Mouse (Mus musculus): ENCODE data around the gene Pfdn6.
"Not testable (repeated sequence)": the region's sequence is repeated elsewhere in the genome, so short reads cannot be mapped to it uniquely, and the experiment has no call there.

Gene Pfdn6

DNA sequence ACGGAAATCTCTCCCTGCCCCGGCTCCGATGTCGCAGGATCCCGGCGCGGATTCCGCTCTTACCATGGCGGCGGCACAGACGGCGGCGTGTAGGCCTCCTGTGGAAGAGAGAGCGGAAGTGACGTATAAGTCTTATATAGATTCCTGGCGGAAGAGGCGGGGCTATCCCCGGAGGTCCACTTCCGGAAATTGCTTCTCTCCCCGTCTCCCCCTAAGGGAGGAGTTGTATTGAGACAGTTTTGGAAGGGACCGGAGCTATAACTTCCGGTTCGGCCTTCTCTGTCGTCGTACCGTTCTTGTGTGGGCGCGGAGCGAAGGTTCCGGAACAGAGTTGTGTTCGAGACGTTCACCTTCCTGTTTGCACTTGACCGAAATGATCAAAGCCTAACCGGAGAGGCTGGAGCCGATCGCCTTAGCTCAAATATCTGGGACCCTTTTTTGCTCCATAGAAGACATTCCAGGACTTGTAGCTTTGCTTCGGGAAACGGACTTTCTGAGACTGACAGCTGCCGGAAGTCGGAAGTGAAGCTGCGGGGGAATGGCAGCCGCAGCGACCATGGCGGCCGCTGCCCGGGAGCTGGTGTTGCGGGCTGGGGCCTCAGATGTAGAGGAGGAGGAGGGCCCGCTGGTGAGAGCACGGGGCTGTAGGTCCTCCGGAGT lies 15.5 kb upstream of the Pfdn6 start, which contains the start of the genes Vps52 and Rps18:
Gene Vps52 (plus strand): TSS at position 258 of the 660 bp plus-strand sequence.
Gene Rps18 (minus strand): TSS at position 447 of the 660 bp plus-strand sequence.
- in situ Hi-C loops (cut with MboI) = no loop called here

DNA sequence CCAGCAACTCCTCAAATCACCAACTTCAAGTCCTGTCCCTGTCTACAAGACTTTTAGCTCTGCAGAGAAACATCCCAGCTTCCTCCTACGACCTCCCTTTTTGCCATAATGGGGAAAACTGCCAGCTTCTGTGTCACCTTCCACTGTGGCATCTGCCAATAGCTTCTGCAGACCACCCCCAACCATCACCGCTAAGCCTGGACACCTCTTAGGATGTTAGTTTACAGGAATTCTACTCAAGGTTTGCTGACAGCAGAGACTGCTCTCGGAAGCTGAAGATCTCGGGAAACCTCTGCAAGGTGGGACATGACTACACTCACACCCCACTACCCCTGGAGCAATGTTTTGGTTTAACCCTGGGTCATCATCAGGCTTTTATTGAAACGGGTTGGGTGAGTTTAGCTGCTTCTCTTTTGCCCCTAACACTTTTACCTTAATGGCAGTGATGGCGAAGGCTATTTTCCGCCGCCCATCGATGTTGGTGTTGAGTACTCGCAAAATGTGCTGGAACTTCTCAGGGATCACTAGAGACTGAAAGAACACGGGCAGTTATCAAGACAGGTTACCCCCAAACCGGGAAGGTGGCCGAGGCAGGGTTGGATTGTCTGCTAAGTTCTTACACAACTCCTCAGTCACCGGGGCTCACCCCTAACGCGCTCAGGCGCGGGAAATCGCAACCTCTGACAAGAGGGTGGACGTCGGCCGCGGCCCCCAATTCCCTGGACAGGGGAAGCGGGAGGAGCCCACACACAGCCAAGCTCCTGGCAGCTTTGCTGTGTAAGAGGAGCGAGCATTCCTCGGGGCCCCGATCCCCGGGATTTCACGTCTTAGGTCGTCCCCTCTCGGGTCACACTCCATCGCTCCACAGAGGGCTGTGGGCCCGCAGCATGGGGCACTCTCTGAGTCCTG lies 14.8 kb upstream of the Pfdn6 start:
- in situ Hi-C loops (cut with MboI) = no loop called here

DNA sequence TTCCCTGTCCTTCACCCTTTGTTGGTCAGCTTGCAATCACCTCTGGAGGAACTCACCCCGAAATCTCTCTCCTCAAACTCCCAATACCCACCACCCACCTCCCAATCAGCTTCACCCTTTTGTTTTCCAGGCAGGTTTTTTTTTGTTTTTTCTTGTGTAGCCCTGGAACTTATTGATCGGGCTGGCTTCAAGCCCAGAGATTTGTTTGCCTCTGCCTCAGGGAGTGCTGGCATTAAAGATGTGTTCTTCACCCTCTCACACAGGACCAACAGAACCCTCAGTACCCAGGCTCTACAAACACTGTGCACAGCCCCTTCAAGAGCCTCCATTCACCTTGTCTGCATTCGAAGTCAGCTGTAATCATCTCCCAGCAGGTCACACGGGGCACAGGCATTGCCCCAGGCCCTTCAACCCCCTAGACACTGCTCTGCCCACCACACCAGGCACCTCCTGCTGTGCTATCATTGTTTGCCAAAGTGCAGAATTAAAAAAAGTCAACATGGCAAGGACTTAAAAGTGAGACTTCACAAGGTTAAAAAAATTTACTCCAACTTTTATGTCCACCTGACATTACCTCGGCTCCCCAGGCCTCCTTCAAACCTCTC lies 13.9 kb upstream of the Pfdn6 start:
- in situ Hi-C loops (cut with MboI) = no loop called here

DNA sequence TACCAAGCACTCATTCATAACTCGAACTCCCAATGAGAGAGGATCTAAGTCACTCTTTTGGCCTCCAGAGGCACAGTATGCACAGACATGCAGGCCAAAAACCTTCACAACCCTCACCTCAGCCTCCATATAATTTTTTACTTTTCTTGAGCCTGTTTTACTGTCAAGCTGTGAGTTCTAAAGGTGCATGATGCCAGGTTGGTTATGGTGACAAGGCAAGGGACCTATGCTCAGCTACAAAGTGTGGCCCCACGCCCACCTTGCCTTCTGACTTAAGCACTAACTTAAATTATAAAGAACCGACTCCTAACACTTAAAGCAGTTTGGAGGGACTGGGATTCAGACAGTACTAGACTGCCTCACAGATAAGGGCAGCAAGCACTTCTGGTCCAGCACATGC lies 13.2 kb upstream of the Pfdn6 start:
- in situ Hi-C loops (cut with MboI) = no loop called here

DNA sequence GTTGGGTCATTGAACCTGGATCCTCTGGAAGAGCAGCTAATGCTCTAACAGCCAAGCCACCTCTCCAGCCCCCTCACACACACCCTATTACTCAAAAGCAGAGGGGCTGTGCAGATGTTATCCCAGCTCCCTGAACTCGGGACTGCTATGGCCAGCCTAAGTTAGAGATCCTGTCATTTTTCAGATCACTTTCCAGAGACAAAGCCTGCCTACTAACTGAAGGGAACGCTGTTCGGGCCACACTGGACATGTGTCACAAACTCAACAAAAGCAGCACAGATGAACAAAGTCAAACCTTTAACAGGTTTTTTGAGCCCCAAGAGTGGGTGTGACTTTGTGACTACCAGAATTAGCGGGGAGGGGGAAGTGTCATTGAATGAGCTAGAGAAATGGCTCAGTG lies 12.7 kb upstream of the Pfdn6 start:
- in situ Hi-C loops (cut with MboI) = no loop called here

DNA sequence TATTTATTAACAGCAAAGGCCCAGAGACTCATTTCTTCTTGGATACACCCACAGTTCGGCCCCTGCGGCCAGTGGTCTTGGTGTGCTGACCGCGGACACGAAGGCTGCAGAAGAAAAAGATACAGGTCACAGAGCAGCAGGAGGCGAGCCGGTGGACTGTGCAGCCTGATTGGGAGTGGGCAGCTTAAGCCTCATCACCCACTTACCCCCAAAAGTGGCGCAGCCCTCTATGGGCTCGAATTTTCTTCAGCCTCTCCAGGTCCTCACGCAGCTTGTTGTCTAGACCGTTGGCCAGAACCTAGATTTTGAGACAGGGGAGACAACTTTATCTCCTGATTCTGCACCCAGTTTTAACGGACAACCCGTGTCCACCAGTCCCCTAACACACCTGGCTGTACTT lies 11.9 kb upstream of the Pfdn6 start:
- in situ Hi-C loops (cut with MboI) = not testable (repeated sequence)

DNA sequence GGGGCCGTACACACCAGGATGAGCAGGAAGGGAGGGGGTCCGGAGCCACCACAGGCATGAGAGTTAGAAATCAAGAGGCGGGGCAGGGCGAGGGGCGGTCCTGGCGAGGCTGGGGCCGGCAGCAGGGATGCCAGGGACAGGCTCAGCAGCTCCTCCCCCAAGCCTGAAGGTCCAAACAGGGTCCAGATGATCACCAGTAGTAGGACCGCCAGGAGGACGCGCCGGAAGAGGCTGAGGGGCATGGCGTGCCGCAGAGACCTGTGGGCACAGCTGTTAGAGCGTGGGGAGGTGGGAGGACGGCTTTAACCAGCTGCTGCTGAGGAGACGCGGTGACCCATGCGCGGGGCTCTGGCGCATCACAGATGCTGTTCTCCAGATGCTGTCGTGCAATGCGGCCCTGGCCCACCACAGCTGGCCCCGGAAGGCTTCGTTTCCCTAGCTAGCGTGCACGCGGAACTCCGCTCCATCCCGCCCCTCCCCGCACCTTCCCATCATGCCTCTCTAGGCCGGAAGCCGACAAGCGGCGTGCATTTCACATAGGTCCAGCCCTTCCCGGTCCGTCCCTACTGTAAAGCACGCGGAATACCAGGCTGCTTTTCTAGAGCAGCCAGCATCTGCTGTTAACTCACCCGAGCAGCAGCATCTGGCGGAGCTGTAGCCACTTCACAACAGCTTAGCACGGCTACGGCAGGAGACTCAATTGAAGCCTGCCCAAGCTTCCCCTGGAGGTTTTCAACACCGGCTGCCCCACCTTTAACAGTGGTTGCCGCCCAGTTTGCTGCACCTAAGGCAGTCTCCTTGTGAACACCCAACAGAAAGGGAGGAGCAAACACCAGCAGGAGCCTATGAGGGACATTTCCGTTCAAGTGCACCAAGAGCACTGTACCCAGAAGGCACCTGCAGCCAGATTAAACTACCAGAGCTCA lies 11.1 kb upstream of the Pfdn6 start, which contains the start of gene B3galt4:
Gene B3galt4 (minus strand): TSS at position 468 of the 926 bp plus-strand sequence.
- in situ Hi-C loops (cut with MboI) = no loop called here

DNA sequence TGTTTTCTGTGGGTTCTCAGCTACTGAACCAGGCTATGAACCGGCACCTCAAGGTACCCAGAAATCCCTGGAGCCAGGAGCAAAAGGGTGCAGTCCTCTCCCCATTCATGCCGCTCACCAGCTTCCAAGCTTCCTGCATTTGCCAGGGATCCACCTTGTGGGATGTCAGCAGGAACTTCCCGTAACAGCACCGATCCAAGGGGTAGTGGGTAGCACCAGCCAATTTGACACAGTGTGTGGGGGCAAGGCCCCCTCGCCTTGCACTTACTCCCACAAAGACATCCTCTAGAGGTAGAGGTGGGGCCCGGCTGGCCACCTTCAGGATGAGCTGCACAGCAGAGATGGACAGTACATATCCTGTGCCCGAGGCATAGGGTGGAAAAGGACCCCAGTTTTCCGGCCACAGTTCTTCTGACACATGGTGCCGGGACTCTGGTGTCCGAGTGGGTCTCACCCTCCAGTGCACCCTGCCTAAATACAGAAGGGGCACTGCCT lies 10.0 kb upstream of the Pfdn6 start:
- in situ Hi-C loops (cut with MboI) = no loop called here

DNA sequence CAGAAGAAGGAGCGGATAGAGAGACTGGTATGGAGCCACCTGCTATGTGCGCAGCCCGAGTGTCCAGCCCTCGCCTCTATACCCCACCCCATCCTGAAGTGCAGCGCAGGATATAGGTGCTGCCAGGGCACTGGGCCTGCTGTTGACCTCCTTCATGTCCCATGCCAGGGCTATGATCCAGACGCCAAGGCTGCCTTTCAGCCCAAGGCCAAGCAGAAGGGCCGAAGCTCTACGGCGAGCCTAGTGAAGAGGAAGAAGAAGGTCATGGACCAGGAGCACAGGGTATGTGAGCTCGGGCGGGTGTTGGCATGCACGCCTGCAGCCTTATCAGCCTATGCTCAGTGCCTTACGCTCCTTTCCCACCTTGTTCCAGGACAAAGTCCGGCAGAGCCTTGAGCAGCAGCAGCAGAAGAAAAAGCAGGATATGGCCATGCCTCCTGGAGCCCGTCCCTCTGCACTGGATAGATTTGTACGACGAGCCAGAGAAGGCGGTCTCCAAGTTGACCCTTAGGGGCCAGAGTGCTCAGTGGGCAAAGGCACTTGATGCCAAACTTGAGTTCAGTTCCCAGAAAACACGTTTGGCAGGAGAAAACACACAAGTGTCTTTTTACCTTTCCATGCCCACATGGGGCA lies 8.9 kb upstream of the Pfdn6 start:
- in situ Hi-C loops (cut with MboI) = no loop called here

DNA sequence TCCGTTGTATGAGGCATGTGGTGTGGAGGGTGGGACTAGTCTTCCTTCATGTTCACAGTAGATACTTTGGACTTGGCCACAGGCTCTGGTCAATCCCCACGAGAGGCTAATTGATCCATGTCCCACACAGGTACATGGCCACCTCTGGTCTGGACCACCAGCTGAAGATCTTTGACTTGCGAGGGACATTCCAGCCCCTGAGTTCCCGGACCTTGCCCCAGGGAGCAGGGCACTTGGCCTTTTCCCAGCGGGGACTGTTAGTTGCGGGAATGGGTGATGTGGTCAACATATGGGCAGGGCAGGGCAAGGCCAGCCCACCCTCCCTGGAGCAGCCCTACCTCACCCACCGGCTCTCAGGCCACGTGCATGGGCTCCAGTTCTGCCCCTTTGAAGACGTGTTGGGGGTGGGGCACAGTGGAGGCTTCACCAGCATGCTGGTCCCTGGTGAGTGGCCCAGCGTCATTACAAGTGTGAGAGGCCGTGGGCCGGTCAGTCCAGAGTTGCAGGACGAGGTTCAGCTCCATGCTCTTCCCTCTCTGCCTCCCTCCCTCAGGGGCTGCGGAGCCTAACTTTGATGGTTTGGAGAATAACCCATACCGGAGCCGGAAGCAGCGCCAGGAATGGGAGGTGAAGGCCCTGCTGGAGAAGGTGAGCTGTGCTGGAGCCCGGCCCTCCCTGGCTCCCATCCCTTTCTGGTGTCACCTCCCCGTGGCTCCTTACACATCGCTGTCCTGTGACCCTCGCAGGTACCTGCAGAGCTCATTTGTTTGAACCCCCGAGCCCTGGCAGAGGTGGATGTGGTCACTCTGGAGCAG lies 8.2 kb upstream of the Pfdn6 start:
- in situ Hi-C loops (cut with MboI) = no loop called here

DNA sequence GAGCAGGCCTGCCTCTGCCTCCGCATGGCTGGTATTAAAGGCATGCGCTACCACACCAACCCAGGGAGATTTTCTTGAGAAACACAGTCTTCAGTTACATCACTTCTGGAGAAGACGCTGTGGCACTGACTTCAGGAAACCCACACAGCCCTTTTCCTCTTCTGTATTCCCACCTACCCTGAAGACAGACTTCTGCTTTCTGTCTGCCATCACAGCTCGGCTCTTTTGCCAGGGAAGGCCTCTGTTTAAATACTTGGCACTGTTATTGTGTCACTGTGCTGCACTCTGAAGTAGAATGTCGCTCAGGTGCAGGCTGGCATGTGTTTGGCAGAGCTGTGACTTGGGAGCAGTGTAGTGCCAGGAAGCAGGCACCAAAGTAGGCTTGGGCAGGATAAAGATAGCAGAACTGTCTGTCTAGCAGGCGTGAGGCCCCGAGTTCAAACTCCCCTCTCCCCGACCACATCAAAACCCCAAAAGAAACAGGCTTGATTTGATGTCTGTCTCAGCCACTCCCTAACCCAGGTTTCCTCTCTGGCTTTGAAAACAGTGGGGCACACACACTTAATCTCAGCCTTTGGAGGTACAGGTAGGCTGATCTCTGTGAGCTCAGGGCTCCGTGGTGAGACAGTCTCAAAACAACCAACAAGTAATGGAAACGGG lies 7.4 kb upstream of the Pfdn6 start:
- in situ Hi-C loops (cut with MboI) = no loop called here

DNA sequence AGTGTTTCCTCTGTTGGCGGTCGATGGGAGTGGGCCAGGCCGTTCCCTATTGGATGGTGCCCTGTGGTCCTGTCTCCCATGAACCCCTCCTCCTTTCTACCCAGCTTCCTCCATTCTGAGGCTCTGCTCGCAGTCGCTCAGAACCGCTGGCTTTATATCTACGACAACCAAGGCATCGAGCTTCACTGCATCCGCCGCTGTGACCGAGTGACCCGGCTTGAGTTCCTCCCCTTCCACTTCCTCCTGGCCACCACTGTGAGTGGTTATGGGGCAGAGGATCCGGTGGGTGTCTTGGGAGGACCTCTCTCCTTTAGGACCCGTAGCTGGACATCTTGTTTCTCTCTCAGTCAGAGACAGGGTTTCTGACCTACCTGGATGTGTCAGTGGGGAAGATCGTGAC lies 3.3 kb upstream of the Pfdn6 start:
- in situ Hi-C loops (cut with MboI) = no loop called here

DNA sequence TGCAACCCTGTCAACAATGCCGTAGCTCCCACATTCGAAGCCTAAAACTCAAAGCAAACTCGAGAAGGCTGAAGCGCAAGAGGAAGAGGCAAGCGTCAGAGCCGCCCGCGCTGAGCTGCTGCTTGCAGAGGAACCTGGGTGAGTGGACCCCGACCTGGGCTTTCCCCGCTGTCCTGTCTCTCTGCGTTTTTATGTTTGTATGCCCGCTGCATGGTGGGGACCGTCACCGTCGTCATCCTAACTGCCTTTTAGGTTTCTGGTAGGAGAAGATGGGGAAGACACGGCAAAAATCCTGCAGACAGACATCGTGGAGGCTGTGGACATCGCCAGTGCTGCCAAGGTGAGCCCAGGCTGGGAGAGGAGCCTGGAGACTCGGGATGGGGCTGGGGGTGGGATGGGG lies 1.2 kb upstream of the Pfdn6 start:
- in situ Hi-C loops (cut with MboI) = no loop called here

DNA sequence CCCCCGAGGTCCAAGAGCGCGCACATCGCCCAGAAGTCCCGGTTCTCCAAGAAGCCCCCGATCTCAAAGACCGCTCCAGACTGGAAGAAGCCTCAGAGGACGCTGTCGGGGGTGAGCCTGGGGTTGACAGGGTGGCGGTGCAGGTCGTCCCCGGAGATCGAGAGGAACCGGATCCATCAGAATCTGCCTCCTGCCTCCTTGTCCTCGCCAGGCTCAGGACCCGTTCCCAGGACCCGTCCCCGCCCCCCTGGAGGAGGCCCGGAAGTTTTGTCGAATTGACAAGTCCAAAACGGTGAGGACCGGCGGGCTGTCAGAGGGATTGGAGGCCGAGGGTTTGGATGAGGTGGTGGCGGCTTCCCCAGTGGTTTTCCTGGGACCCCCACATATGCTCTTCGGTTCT lies 838 bp upstream of the Pfdn6 start:
- in situ Hi-C loops (cut with MboI) = no loop called here

DNA sequence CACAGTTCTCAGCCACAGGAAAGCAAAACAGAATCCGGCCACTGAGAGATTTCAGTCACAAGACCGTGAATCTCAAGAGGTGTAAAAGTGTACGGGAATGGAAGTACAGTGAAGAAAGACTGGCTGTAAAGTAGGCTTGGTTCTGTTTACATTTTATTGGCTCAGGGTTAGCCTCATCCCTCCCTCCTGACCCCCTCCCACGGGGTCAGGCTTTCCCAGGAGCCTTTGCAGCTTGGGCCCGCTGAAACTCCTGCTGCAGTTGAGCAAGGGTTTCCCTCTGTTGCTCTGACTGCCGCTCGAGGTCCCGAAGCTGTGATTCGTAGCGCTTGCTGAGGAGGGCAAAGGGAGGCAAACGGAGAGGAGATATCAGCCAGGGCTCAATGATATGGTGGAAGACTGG lies 1.4 kb downstream of the Pfdn6 start:
- in situ Hi-C loops (cut with MboI) = no loop called here

DNA sequence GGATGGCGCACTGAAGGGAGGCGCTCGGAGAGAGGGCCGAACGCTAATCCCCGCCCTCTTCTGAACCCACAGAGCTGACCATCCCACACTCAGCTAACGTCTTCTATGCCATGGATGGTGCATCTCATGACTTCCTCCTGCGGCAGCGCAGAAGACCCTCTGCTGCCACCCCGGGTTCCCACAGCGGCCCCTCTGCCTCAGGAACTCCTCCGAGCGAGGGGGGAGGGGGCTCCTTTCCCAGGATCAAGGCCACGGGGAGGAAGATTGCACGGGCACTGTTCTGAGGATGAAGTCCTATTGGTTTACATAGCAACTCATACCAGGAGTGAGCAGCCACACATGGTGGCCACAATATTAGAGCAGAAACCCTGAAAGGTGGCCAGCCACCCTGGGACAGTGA lies 3.1 kb downstream of the Pfdn6 start:
- in situ Hi-C loops (cut with MboI) = no loop called here

DNA sequence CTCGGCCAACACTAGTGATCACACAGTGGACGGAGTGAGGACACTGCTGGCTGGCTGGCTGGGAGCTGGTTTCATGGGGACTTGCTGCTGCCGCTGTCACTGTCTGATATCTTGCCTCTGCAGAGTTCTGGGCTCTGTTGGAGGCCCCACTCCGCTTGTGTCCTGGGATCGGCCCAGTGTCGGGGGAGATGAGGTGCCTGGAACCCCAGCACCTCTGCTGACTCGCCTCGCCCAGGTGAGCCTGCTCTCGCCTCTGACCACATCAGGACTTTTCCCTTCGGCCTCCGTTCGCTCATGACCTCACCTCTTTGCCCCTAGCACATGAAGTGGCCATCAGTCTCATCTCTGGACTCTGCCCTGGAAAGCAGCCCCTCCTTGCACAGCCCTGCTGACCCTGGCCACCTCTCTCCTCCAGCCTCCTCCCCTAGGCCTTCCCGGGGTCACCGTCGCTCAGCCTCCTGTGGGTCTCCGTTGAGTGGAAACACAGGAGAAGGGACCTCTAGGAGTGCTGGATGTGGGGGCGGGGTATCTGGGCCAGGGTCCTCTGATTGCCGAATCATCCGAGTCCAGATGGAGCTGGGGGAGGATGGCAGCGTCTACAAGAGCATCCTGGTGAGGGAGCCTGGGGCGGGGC lies 4.6 kb downstream of the Pfdn6 start:
- in situ Hi-C loops (cut with MboI) = no loop called here

DNA sequence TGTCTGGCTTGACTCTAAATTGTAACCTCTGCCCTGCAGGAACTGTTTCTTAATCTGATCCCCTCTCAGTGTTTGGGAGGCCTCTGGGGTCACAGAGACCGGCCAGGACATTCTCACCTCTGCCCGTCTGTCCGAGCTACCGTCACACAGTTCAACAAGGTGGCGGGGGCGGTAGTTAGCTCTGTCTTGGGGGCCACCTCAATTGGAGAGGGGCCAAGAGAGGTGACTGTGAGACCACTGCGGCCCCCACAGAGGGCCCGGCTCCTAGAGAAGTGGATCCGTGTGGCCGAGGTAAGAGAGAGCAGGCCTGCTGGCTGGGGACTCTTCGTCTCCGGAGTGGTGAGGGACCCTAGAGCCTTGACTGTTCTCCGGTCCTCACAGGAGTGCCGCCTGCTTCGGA lies 7.2 kb downstream of the Pfdn6 start:
- in situ Hi-C loops (cut with MboI) = no loop called here

DNA sequence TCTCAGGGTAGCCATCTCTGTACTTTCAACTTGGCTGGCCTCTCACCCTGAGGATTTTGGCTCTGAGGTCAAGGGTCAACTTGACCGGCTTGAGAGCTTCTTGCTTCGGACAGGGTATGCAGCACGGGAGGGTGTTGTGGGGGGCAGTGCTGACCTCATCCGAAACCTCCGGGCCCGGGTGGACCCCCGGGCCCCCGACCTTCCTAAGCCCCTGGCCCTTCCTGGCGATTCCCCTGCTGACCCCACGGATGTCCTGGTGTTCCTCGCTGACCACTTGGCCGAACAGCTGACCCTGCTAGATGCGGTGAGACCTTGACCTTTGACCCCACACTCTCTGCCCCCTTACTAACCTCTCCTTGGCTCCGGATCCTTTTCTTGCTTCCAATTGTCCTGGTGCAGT lies 7.7 kb downstream of the Pfdn6 start:
- in situ Hi-C loops (cut with MboI) = no loop called here

Data from mature B cell (primary cell).